Comparison of ENCODE assay signal across 22 mouse cellular contexts in the genomic region with DNA sequence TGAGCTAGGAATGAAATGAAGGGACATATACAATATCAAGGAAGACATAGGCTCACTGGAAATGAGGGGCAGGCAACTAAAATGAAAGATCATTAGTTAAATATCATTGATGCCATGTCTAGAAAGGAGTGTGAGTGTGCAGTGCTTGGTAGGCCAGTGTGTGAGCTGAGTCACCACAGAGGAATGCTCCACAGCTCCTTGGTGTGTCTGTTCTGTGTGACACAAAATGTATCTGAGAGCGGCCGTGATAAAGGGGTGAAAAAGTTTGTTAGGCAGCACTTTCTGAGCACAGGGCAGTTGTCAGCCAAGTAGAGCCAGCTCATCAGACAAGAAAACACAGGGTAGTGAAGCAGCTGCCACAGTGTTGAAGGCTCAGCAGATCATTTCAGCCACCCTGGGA.
DNase-seq lines count a peak whose midpoint lies in the region; ATAC-seq and TF ChIP-seq lines count a peak whose summit lies in the region.
"Had no signal": no experiment of that assay in that cellular context is flagged by ENCODE, and none has a peak within 500 bp of the region (broad histone marks: within the 10 kb centered on the region; RNA-seq: fewer than 3 reads in every experiment).

No protein-coding gene starts in this region.

- H3K9ac ChIP-seq in heart, embryonic 14.5 days (ENCODE audit: low read length), result no peak overlapping the region
- no peak overlapping the region for H3K9ac ChIP-seq in heart, embryonic 11.5 days (ENCODE audit: low read depth, low read length)
- H3K9ac ChIP-seq: embryonic facial prominence, embryonic 15.5 days; hindbrain, embryonic 14.5 days; intestine, embryonic 15.5 days had no signal

- POLR2A ChIA-PET in Patski (lab: Charles Lee), result interaction anchor here (0.7 to 0.8 kb wide), 2 partner anchors 41 to 51 kb away, joined by 4 read pairs; no protein-coding TSS in a partner anchor

- CTCF ChIA-PET in Patski (lab: Charles Lee), result interaction anchor here (1.3 to 2.9 kb wide), 3 partner anchors 13 to 30 kb away, joined by 3 to 11 read pairs (median 5); no protein-coding TSS in a partner anchor

- no peak overlapping the region for H3K4me2 ChIP-seq in heart, embryonic 14.5 days (ENCODE audit: low read length)
- H3K4me2 ChIP-seq in heart, embryonic 11.5 days, result no peak overlapping the region
- H3K4me2 ChIP-seq: embryonic facial prominence, embryonic 15.5 days; hindbrain, embryonic 14.5 days; intestine, embryonic 15.5 days had no signal

- H3K4me1 ChIP-seq in heart, embryonic 14.5 days (ENCODE audit: control insufficient read depth in 2 of 2, insufficient read depth in 2 of 2, low read length in 2 of 2), result peaks cover 14 to 24% of the 10 kb centered on the region in 2 experiments
- H3K4me1 ChIP-seq in heart, embryonic 11.5 days (ENCODE audit: control insufficient read depth, insufficient read depth, low read length), result peaks cover 15% of the 10 kb centered on the region
- H3K4me1 ChIP-seq: embryonic facial prominence, embryonic 15.5 days; hindbrain, embryonic 10.5 days; intestine, embryonic 15.5 days had no signal

- peaks cover 28% of the 10 kb centered on the region for H3K36me3 ChIP-seq in heart, embryonic 14.5 days (ENCODE audit: control insufficient read depth, insufficient read depth, low read length)
- H3K36me3 ChIP-seq in heart, embryonic 11.5 days (ENCODE audit: control insufficient read depth, insufficient read depth, low read length), result 0 out of 2 replicates have a peak, but pooled peaks cover 4% of the 10 kb centered on the region
- H3K36me3 ChIP-seq: embryonic facial prominence, embryonic 15.5 days; forebrain, embryonic 10.5 days; hindbrain, embryonic 10.5 days had no signal

- no peak for DNase-seq in gastrocnemius, adult 2 months
- no peak for DNase-seq in gastrocnemius, adult 8-10 months (ENCODE audit: low spot score in 2 of 2)
- peak; percentile 28 for DNase-seq in 3134 (ENCODE audit: extremely low read depth, insufficient read length, low spot score)
- DNase-seq in Patski (ENCODE audit: low read depth, low spot score), result no peak
- DNase-seq in thymus, postnatal 25 days, result no peak
- DNase-seq: adrenal gland, postnatal 10 days; cerebellum, adult 11 months; cerebellum, adult 8-10 months; cerebellum, postnatal 14 days; embryo, embryonic 11 days; gastrocnemius, postnatal 10 days; kidney, adult 18-20 months had no signal

- WGBS in heart, embryonic 14.5 days, result 6% methylated on average over 2 of the region's 2 CpGs
- WGBS in heart, embryonic 11.5 days (ENCODE audit: insufficient replicate concordance), result 27% methylated on average over 2 of the region's 2 CpGs

- in situ Hi-C loops in Patski (cut with MboI; ENCODE audit: low pct_unique_long_range_greater_than_20kb), result no loop called here

- H3K27ac ChIP-seq in gastrocnemius, adult 2 months, result peak overlapping the region; percentile 54
- peak overlapping the region; percentile 48 to 56 for H3K27ac ChIP-seq in heart, embryonic 14.5 days (replicated peaks in 1 of 2; ENCODE audit: control insufficient read depth in 1 of 2, insufficient read depth in 1 of 2, low read depth in 2 of 2, low read length in 2 of 2)
- no peak overlapping the region; the same call in 1 of the 2 replicates for H3K27ac ChIP-seq in heart, embryonic 11.5 days (ENCODE audit: low read depth, low read length)
- H3K27ac ChIP-seq: embryonic facial prominence, embryonic 15.5 days; forebrain, embryonic 10.5 days; hindbrain, embryonic 10.5 days; hindbrain, embryonic 14.5 days; intestine, embryonic 15.5 days had no signal

- H3K4me3 ChIP-seq in gastrocnemius, adult 2 months, result no peak overlapping the region
- no peak overlapping the region for H3K4me3 ChIP-seq in heart, embryonic 14.5 days (ENCODE audit: control insufficient read depth in 1 of 2, insufficient read depth in 1 of 2, low read depth in 1 of 2, low read length in 2 of 2)
- no peak overlapping the region for H3K4me3 ChIP-seq in heart, embryonic 11.5 days (ENCODE audit: low read depth, low read length)
- H3K4me3 ChIP-seq: embryonic facial prominence, embryonic 15.5 days; erythroblast, embryonic 14.5 days; forebrain, embryonic 10.5 days; hindbrain, embryonic 10.5 days; intestine, embryonic 15.5 days had no signal

- ATAC-seq in heart, embryonic 14.5 days (ENCODE audit: insufficient number of reproducible peaks, insufficient read depth, low FRiP score, low read depth), result no peak
- no peak for ATAC-seq in heart, embryonic 11.5 days (replicated peaks; ENCODE audit: insufficient number of reproducible peaks, low FRiP score, low TSS enrichment)
- ATAC-seq in Patski, result peak; percentile 57
- ATAC-seq: forebrain, embryonic 14.5 days; intestine, embryonic 15.5 days had no signal

- no peaks in the 10 kb centered on the region for H3K27me3 ChIP-seq in heart, embryonic 14.5 days (ENCODE audit: control insufficient read depth, insufficient read depth, low read length)
- no peaks in the 10 kb centered on the region for H3K27me3 ChIP-seq in heart, embryonic 11.5 days (ENCODE audit: control insufficient read depth, insufficient read depth, low read length)
- no peaks in the 10 kb centered on the region for H3K27me3 ChIP-seq in Patski
- H3K27me3 ChIP-seq: CH12.LX; embryonic facial prominence, embryonic 15.5 days; intestine, embryonic 15.5 days had no signal

- no peaks in the 10 kb centered on the region for H3K9me3 ChIP-seq in heart, embryonic 14.5 days (ENCODE audit: control insufficient read depth, low read length)
- H3K9me3 ChIP-seq in heart, embryonic 11.5 days (replicated peaks; ENCODE audit: control insufficient read depth, low read length), result no peaks in the 10 kb centered on the region
- H3K9me3 ChIP-seq: embryonic facial prominence, embryonic 15.5 days; forebrain, embryonic 10.5 days; hindbrain, embryonic 10.5 days; intestine, embryonic 15.5 days had no signal

- no peak for TF ChIP-seq CTCF in gastrocnemius, adult 2 months (IDR thresholded peaks at IDR 0.05)
- TF ChIP-seq CTCF in Patski (IDR thresholded peaks at IDR 0.05), result no peak

- intact Hi-C loops in gastrocnemius, adult 2 months (cut with DNase I), result no loop called here
